ENCODE assay signal across 9 mouse cellular contexts in the genomic region with DNA sequence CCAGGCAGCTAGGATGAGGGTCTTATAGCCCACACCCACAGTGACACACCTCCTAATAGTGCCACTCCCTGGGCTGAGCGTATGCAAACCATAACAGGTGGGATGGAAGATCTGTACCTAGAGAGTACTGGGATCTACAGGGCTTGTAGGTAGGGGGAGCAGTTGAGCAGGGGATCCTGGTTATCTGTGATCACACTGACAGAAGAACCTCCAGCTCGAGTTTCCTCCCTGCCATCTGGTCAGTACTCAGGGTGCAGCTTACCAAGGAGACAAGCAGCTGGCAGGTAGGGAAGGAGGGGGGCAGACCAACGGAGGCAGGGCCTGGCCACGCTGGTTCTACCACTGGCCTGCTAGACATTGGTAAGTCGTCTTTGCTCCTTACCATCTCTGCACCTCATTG. TPM values are rescaled to one million over a fixed set of nuclear protein-coding genes. Genes with fewer than 3 reads are reported as not detected.
DNase-seq lines count a peak whose midpoint lies in the region; ATAC-seq and TF ChIP-seq lines count a peak whose summit lies in the region.
"Had no signal": no experiment of that assay in that cellular context is flagged by ENCODE, and none has a peak within 500 bp of the region (broad histone marks: within the 10 kb centered on the region; RNA-seq: fewer than 3 reads in every experiment).

No protein-coding gene starts in this region.

- H3K9ac ChIP-seq in heart, postnatal 0 days (replicated peaks; ENCODE audit: low read depth, low read length) = no peak overlapping the region
- H3K9ac ChIP-seq in heart, embryonic 12.5 days = no peak overlapping the region
- H3K9ac ChIP-seq in kidney, embryonic 14.5 days (ENCODE audit: low read depth, low read length) = no peak overlapping the region
- H3K9ac ChIP-seq in hindbrain, embryonic 16.5 days (ENCODE audit: low read depth, low read length) = no peak overlapping the region
- H3K9ac ChIP-seq: hindbrain, embryonic 15.5 days had no signal

- no peak overlapping the region for H3K4me2 ChIP-seq in heart, postnatal 0 days (ENCODE audit: low read depth, low read length)
- H3K4me2 ChIP-seq in heart, embryonic 12.5 days = no peak overlapping the region
- no peak overlapping the region for H3K4me2 ChIP-seq in kidney, embryonic 14.5 days (replicated peaks; ENCODE audit: low read depth, low read length)
- H3K4me2 ChIP-seq in hindbrain, embryonic 16.5 days (ENCODE audit: low read length) = no peak overlapping the region
- H3K4me2 ChIP-seq: hindbrain, embryonic 15.5 days had no signal

- DNase-seq in heart, postnatal 0 days (ENCODE audit: low spot score) = no peak
- peak; percentile 59 for DNase-seq in ES-CJ7 (ENCODE audit: low read depth, low spot score)
- peak; percentile 79 for DNase-seq in cerebellum, adult 9-11 months
- DNase-seq in Muller cell, postnatal 12 days (ENCODE audit: inconsistent ontology term) = no peak

- WGBS in heart, postnatal 0 days = 28% methylated on average over 5 of the region's 5 CpGs
- WGBS in heart, embryonic 12.5 days = 30% methylated on average over 5 of the region's 5 CpGs
- WGBS in kidney, embryonic 14.5 days = 16% methylated on average over 5 of the region's 5 CpGs
- WGBS in hindbrain, embryonic 16.5 days = 35% methylated on average over 5 of the region's 5 CpGs

- no peak for TF ChIP-seq EP300 in heart, postnatal 0 days (IDR thresholded peaks at IDR 0.05; ENCODE audit: low read depth)

- no peak overlapping the region for H3K27ac ChIP-seq in heart, postnatal 0 days (ENCODE audit: low read depth)
- H3K27ac ChIP-seq in heart, embryonic 12.5 days (ENCODE audit: poor library complexity, severe bottlenecking) = no peak overlapping the region
- H3K27ac ChIP-seq in kidney, embryonic 14.5 days (ENCODE audit: low read depth, low read length) = no peak overlapping the region
- H3K27ac ChIP-seq in hindbrain, embryonic 16.5 days (ENCODE audit: low read depth, low read length) = no peak overlapping the region
- H3K27ac ChIP-seq: hindbrain, embryonic 15.5 days had no signal

- no peaks in the 10 kb centered on the region for H3K4me1 ChIP-seq in heart, postnatal 0 days (ENCODE audit: control insufficient read depth, insufficient read depth)
- no peaks in the 10 kb centered on the region for H3K4me1 ChIP-seq in heart, embryonic 12.5 days (replicated peaks)
- H3K4me1 ChIP-seq in kidney, embryonic 14.5 days (ENCODE audit: control insufficient read depth, insufficient read depth, low read length) = no peaks in the 10 kb centered on the region
- H3K4me1 ChIP-seq in hindbrain, embryonic 16.5 days (ENCODE audit: control insufficient read depth, insufficient read depth, low read depth, low read length) = no peaks in the 10 kb centered on the region
- H3K4me1 ChIP-seq: hindbrain, embryonic 15.5 days had no signal

- peak; percentile 34; the same call in 1 of the 2 replicates for TF ChIP-seq CTCF in heart, postnatal 0 days (IDR thresholded peaks at IDR 0.05; ENCODE audit: low read depth)

- ATAC-seq in heart, postnatal 0 days (ENCODE audit: insufficient read depth, low read depth) = no peak
- ATAC-seq in heart, embryonic 12.5 days (ENCODE audit: insufficient number of reproducible peaks, low FRiP score) = no peak
- ATAC-seq in kidney, embryonic 14.5 days (ENCODE audit: low FRiP score, low TSS enrichment) = peak; percentile 58
- peak; percentile 82 for ATAC-seq in megakaryocyte progenitor cell, adult 5-6 weeks (replicated peaks; ENCODE audit: poor library complexity)
- ATAC-seq in hindbrain, embryonic 16.5 days = no peak

- no peaks in the 10 kb centered on the region for H3K27me3 ChIP-seq in heart, postnatal 0 days (ENCODE audit: control insufficient read depth, insufficient read depth, low read length)
- 0 out of 2 replicates have a peak, but pooled peaks cover 4% of the 10 kb centered on the region for H3K27me3 ChIP-seq in heart, embryonic 12.5 days (replicated peaks)
- no peaks in the 10 kb centered on the region for H3K27me3 ChIP-seq in kidney, embryonic 14.5 days (ENCODE audit: control insufficient read depth, insufficient read depth, low read length)
- no peaks in the 10 kb centered on the region for H3K27me3 ChIP-seq in hindbrain, embryonic 16.5 days (replicated peaks; ENCODE audit: control insufficient read depth, insufficient read depth, low read length)
- H3K27me3 ChIP-seq: hindbrain, embryonic 15.5 days had no signal

- no peaks in the 10 kb centered on the region for H3K36me3 ChIP-seq in heart, postnatal 0 days (replicated peaks; ENCODE audit: control insufficient read depth, insufficient read depth, low read length)
- no peaks in the 10 kb centered on the region for H3K36me3 ChIP-seq in heart, embryonic 12.5 days
- no peaks in the 10 kb centered on the region for H3K36me3 ChIP-seq in kidney, embryonic 14.5 days (ENCODE audit: control insufficient read depth, insufficient read depth, low read length)
- H3K36me3 ChIP-seq in hindbrain, embryonic 16.5 days (ENCODE audit: control insufficient read depth, insufficient read depth, low read length) = no peaks in the 10 kb centered on the region

- no peak overlapping the region for H3K4me3 ChIP-seq in heart, postnatal 0 days (ENCODE audit: low read depth, low read length)
- no peak overlapping the region for H3K4me3 ChIP-seq in heart, embryonic 12.5 days
- H3K4me3 ChIP-seq in kidney, embryonic 14.5 days (ENCODE audit: low read length) = no peak overlapping the region
- no peak overlapping the region for H3K4me3 ChIP-seq in hindbrain, embryonic 16.5 days (ENCODE audit: low read length)
- H3K4me3 ChIP-seq: hindbrain, embryonic 15.5 days had no signal

- H3K9me3 ChIP-seq in heart, postnatal 0 days (replicated peaks; ENCODE audit: control insufficient read depth, low read length) = no peaks in the 10 kb centered on the region
- H3K9me3 ChIP-seq in heart, embryonic 12.5 days (replicated peaks) = no peaks in the 10 kb centered on the region
- H3K9me3 ChIP-seq in kidney, embryonic 14.5 days (ENCODE audit: control insufficient read depth, low read length) = no peaks in the 10 kb centered on the region
- H3K9me3 ChIP-seq in hindbrain, embryonic 16.5 days (ENCODE audit: control insufficient read depth, low read length) = no peaks in the 10 kb centered on the region
- H3K9me3 ChIP-seq: hindbrain, embryonic 15.5 days had no signal

RNA-seq across cellular contexts. Expression of a gene that starts 7.6 kb away (rescaled TPM):
- 4.5 TPM in 1 of 2 replicates, not detected in the other for total RNA-seq in heart, postnatal 0 days (2014; rRNA removed; ENCODE audit: low replicate concordance)
- 2.0 and 2.4 TPM in 2 replicates for polyA plus RNA-seq in heart, postnatal 0 days (2015; fragmentation: Nextera tagmentation; extraction: Ambion mirVana)
- polyA plus RNA-seq in heart, embryonic 12.5 days (2016; fragmentation: Nextera tagmentation; extraction: Ambion mirVana) = 4.1 and 4.9 TPM in 2 replicates
- 20.0 and 20.6 TPM in 2 replicates for polyA plus RNA-seq in kidney, embryonic 14.5 days (2014; fragmentation: Nextera tagmentation; extraction: Ambion mirVana)
- total RNA-seq in megakaryocyte progenitor cell, adult 5-6 weeks (2015) = 2.0 and 2.4 TPM in 2 replicates
- 1.2 and 1.3 TPM in 2 replicates for total RNA-seq in megakaryocyte progenitor cell, adult 5-6 weeks (2017)
- polyA plus RNA-seq in hindbrain, embryonic 16.5 days (2015; fragmentation: Nextera tagmentation; extraction: Ambion mirVana) = 61.7 and 78.6 TPM in 2 replicates

RNA-seq across cellular contexts. Expression of a gene that starts 13.6 kb away (rescaled TPM):
- total RNA-seq in heart, postnatal 0 days (2014; rRNA removed; ENCODE audit: low replicate concordance) = not detected in 2 replicates
- not detected in 2 replicates for polyA plus RNA-seq in heart, postnatal 0 days (2015; fragmentation: Nextera tagmentation; extraction: Ambion mirVana)
- polyA plus RNA-seq in heart, embryonic 12.5 days (2016; fragmentation: Nextera tagmentation; extraction: Ambion mirVana) = not detected in 2 replicates
- polyA plus RNA-seq in kidney, embryonic 14.5 days (2014; fragmentation: Nextera tagmentation; extraction: Ambion mirVana) = not detected in 2 replicates
- total RNA-seq in megakaryocyte progenitor cell, adult 5-6 weeks (2015) = not detected in 2 replicates
- not detected in 2 replicates for total RNA-seq in megakaryocyte progenitor cell, adult 5-6 weeks (2017)
- polyA plus RNA-seq in hindbrain, embryonic 16.5 days (2015; fragmentation: Nextera tagmentation; extraction: Ambion mirVana) = 0.05 TPM in 1 of 2 replicates, not detected in the other
- polyA plus RNA-seq: hindbrain, embryonic 15.5 days had no signal

RNA-seq across cellular contexts. Expression of a gene that starts 33.7 kb away (rescaled TPM):
- 402 and 407 TPM in 2 replicates for total RNA-seq in heart, postnatal 0 days (2014; rRNA removed; ENCODE audit: low replicate concordance)
- 840 TPM in 2 replicates for polyA plus RNA-seq in heart, postnatal 0 days (2015; fragmentation: Nextera tagmentation; extraction: Ambion mirVana)
- 457 and 462 TPM in 2 replicates for polyA plus RNA-seq in heart, embryonic 12.5 days (2016; fragmentation: Nextera tagmentation; extraction: Ambion mirVana)
- 132 and 145 TPM in 2 replicates for polyA plus RNA-seq in kidney, embryonic 14.5 days (2014; fragmentation: Nextera tagmentation; extraction: Ambion mirVana)
- 126 and 142 TPM in 2 replicates for total RNA-seq in megakaryocyte progenitor cell, adult 5-6 weeks (2015)
- total RNA-seq in megakaryocyte progenitor cell, adult 5-6 weeks (2017) = 74.5 and 85.5 TPM in 2 replicates
- 164 and 191 TPM in 2 replicates for polyA plus RNA-seq in hindbrain, embryonic 16.5 days (2015; fragmentation: Nextera tagmentation; extraction: Ambion mirVana)

RNA-seq across cellular contexts. Expression of a gene that starts 51.0 kb away (rescaled TPM):
- 12.6 and 26.6 TPM in 2 replicates for total RNA-seq in heart, postnatal 0 days (2014; rRNA removed; ENCODE audit: low replicate concordance)
- 4.4 and 4.8 TPM in 2 replicates for polyA plus RNA-seq in heart, postnatal 0 days (2015; fragmentation: Nextera tagmentation; extraction: Ambion mirVana)
- polyA plus RNA-seq in heart, embryonic 12.5 days (2016; fragmentation: Nextera tagmentation; extraction: Ambion mirVana) = 7.7 TPM in 2 replicates
- polyA plus RNA-seq in kidney, embryonic 14.5 days (2014; fragmentation: Nextera tagmentation; extraction: Ambion mirVana) = 7.4 and 9.1 TPM in 2 replicates
- total RNA-seq in megakaryocyte progenitor cell, adult 5-6 weeks (2015) = 9.8 and 13.9 TPM in 2 replicates
- 10.3 and 12.6 TPM in 2 replicates for total RNA-seq in megakaryocyte progenitor cell, adult 5-6 weeks (2017)
- 52.8 and 65.4 TPM in 2 replicates for polyA plus RNA-seq in hindbrain, embryonic 16.5 days (2015; fragmentation: Nextera tagmentation; extraction: Ambion mirVana)

Comparison
In these comparisons a context has a peak if more than half of its experiments do, and no peak if none do; other contexts are left out.
1. ATAC-seq: peak in kidney, embryonic 14.5 days (single experiment) and megakaryocyte progenitor cell, adult 5-6 weeks (single experiment); none in heart, postnatal 0 days (single experiment), heart, embryonic 12.5 days (single experiment) and hindbrain, embryonic 16.5 days (single experiment).
2. DNase-seq: peak in ES-CJ7 (single experiment) and cerebellum, adult 9-11 months (single experiment); none in heart, postnatal 0 days (single experiment) and Muller cell, postnatal 12 days (single experiment).